Mouse (Mus musculus) G1E (cell line): ENCODE data around the gene Tenm2. TPM values are rescaled to one million over a fixed set of nuclear protein-coding genes. Genes with fewer than 3 reads are reported as not detected.

ENCODE experiments used
- ATAC-seq: 2 replicates; pipeline ENCODE4 v1.8.0; 2016; ENCODE audit warnings: mild to moderate bottlenecking; ENCODE audit not compliant: insufficient number of reproducible peaks, poor library complexity, low FRiP score, severe bottlenecking; ENCODE audit errors: extremely low read depth
- DNase-seq: peaks from one replicate; pipeline ENCODE4 v3.0.0; 2012; ENCODE audit warnings: low spot score
- H3K27me3 ChIP-seq: 2 replicates; pipeline ENCODE4 v1.6.1; 2012; ENCODE audit warnings: mild to moderate bottlenecking, low read length, inconsistent platforms; ENCODE audit not compliant: insufficient read depth
- H3K36me3 ChIP-seq: replicated peaks from 2 replicates; pipeline ENCODE3; 2012; ENCODE audit warnings: mild to moderate bottlenecking, inconsistent platforms
- H3K4me1 ChIP-seq: 2 replicates; pipeline ENCODE4 v1.6.1; 2012; ENCODE audit warnings: low read depth, low read length, inconsistent platforms, mixed read lengths; ENCODE audit not compliant: insufficient read depth
- H3K4me3 ChIP-seq: 2 replicates; pipeline ENCODE4 v1.5.1; 2012; ENCODE audit warnings: low read depth, mild to moderate bottlenecking, inconsistent platforms, low read length, moderate library complexity, mixed read lengths
- H3K9me3 ChIP-seq: replicated peaks from 2 replicates; pipeline ENCODE4 v1.6.1; 2012; ENCODE audit warnings: inconsistent platforms
- CTCF ChIP-seq: IDR thresholded peaks from 2 replicates; pipeline ENCODE4 v1.5.1; 2012; ENCODE audit warnings: low read depth, low read length, inconsistent platforms, mixed read lengths
- GATA1 ChIP-seq: IDR thresholded peaks from 2 replicates; pipeline ENCODE4 v1.6.1; 2012; ENCODE audit warnings: borderline replicate concordance, low read length, inconsistent platforms, mixed read lengths
- GATA2 ChIP-seq: IDR thresholded peaks from 2 replicates; pipeline ENCODE4 v1.6.1; 2012; ENCODE audit warnings: low read depth, low read length, inconsistent platforms, borderline replicate concordance
- POLR2AphosphoS5 ChIP-seq: IDR thresholded peaks from 2 replicates; pipeline ENCODE4 v1.6.1; 2012; ENCODE audit warnings: low read depth, low read length, inconsistent platforms; ENCODE audit not compliant: insufficient replicate concordance
- TAL1 ChIP-seq: conservative IDR thresholded peaks from 2 replicates; pipeline ENCODE4 v1.6.1; 2012; ENCODE audit warnings: low read depth, low read length, inconsistent platforms, mixed read lengths
- polyA plus RNA-seq: library from polyadenylated mRNA; stranded (reverse); fragments of >175 nt; gene quantifications from 2 replicates; pipeline ENCODE4 v1.2.3, GENCODE M21; 2012
- total RNA-seq, 2 experiments: library from RNA; stranded (forward) in 1 of 2; stranded (reverse) in 1 of 2; fragments of 200-1000 nt in 1 of 2; fragments of >200 nt in 1 of 2; fragmentation: Nextera tagmentation in 1 of 2; gene quantifications; 2 replicates each; pipeline ENCODE4 v1.2.3; 2014 to 2017

Tenm2 gene
- total and polyA plus RNA-seq, 3 experiments, result 0.44 TPM; not detected in 2

- no peak overlapping the region for H3K4me3 ChIP-seq
- H3K27me3 ChIP-seq, result no peaks in the 10 kb centered on the region
- no peak for TF ChIP-seq GATA1
- TF ChIP-seq GATA2, result no peak
- no peak for TF ChIP-seq POLR2AphosphoS5
- no peak for TF ChIP-seq CTCF
- no peak for TF ChIP-seq TAL1
- ATAC-seq, result no peak
- H3K4me1 ChIP-seq, result no peaks in the 10 kb centered on the region
- H3K9me3 ChIP-seq, result no peaks in the 10 kb centered on the region
- no peak for DNase-seq
- no peaks in the 10 kb centered on the region for H3K36me3 ChIP-seq
Observed at GRCm38 (mm10) chr11:36893061-36893460, 342.7 kb downstream of the Tenm2 start.

DNA sequence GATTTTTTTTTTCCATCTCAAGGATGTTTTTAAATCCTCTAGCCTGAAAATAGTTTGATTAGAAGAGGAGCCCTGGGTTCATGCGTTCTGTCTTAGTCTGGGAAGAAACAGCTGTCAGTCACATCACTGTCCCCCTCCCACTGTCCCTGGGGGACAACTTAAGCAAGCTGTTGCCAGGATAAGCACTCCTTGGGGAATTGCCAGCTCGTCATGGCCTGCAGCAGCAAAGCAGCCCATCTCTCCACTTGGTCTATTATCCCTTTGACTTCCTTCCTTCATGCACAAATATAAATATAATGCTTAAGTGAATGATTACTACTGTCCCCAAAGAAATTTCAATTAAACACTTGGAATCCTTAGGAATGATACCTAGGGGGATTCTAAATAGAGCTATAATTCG is 344.7 kb downstream of the Tenm2 start:
- H3K9me3 ChIP-seq, result no peaks in the 10 kb centered on the region
- DNase-seq, result no peak
- no peaks in the 10 kb centered on the region for H3K36me3 ChIP-seq
- no peaks in the 10 kb centered on the region for H3K27me3 ChIP-seq
- H3K4me1 ChIP-seq, result no peaks in the 10 kb centered on the region
- no peak for TF ChIP-seq GATA1
- TF ChIP-seq GATA2, result no peak
- no peak for TF ChIP-seq TAL1
- no peak for TF ChIP-seq POLR2AphosphoS5
- TF ChIP-seq CTCF, result no peak
- H3K4me3 ChIP-seq, result no peak overlapping the region
- no peak for ATAC-seq

DNA sequence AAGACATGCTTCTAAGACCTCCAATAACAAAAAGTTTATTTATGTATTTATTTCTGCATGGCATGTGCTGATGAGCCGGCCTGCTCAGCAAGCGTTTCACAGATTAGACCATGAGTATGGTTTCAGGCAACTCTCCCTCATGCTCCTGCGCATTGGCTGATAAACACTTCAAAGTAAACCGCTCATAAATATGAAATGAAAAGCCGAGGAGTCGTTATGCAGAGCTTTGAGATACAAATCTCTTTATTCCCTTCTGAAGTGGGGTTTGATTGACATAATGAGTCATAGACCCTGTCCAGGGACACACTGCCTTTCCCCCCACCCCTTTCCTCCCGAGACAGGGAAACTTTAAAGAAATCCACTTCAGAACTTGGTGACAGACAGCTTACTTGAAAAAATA is 348.3 kb downstream of the Tenm2 start:
- Histone ChIP-seq H3K4me1 (no peaks in the 10 kb centered on the region), H3K36me3 (no peaks in the 10 kb centered on the region), H3K4me3 (no peak overlapping the region), H3K27me3 (no peaks in the 10 kb centered on the region), H3K9me3 (no peaks in the 10 kb centered on the region)
- TF ChIP-seq GATA2 (no peak), CTCF (no peak), GATA1 (no peak), TAL1 (no peak), POLR2AphosphoS5 (no peak)
- ATAC-seq (no peak), DNase-seq (no peak)

DNA sequence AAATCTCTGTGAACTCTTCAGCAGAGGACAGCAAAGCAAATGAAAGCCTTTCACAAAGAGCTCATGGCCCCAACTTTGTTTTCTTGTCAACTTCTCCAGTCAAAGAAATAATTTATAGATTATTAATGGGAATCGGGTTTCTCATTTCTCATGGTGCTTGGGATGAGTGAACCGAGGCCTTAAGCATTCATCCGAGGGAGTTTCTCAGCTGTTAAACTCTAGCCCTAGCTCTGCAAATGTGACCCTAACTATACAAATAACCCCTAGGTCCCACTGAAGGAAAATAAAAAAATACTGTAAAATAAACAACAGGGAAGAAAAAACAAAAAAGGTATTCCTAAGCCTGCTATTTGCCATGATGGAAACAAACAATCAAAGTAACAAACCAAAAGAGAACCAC is 349.6 kb downstream of the Tenm2 start:
- Histone ChIP-seq H3K4me1 (no peaks in the 10 kb centered on the region), H3K9me3 (no peaks in the 10 kb centered on the region)
- ATAC-seq, result no peak

GRCm38 (mm10) chr11:36872961-36873360 is 362.8 kb downstream of the Tenm2 start:
- TF ChIP-seq GATA1 (no peak), POLR2AphosphoS5 (no peak), CTCF (no peak), TAL1 (no peak), GATA2 (no peak)
- H3K4me3 ChIP-seq, result no peak overlapping the region
- DNase-seq, result no peak
- H3K4me1 ChIP-seq, result no peaks in the 10 kb centered on the region
- H3K9me3 ChIP-seq, result no peaks in the 10 kb centered on the region
- H3K27me3 ChIP-seq, result no peaks in the 10 kb centered on the region
- H3K36me3 ChIP-seq, result no peaks in the 10 kb centered on the region
- no peak for ATAC-seq

More for the DNA sequence above, 349.6 kb downstream of the Tenm2 start:
- no peak for DNase-seq
- H3K36me3 ChIP-seq, result no peaks in the 10 kb centered on the region
- no peak for TF ChIP-seq TAL1
- TF ChIP-seq GATA2, result no peak
- no peak for TF ChIP-seq POLR2AphosphoS5
- no peak for TF ChIP-seq CTCF
- TF ChIP-seq GATA1, result no peak
- H3K4me3 ChIP-seq, result no peak overlapping the region
- no peaks in the 10 kb centered on the region for H3K27me3 ChIP-seq

GRCm38 (mm10) chr11:36870548-36870947 is 365.2 kb downstream of the Tenm2 start:
- Histone ChIP-seq H3K9me3 (no peaks in the 10 kb centered on the region), H3K4me1 (no peaks in the 10 kb centered on the region), H3K4me3 (no peak overlapping the region), H3K36me3 (no peaks in the 10 kb centered on the region), H3K27me3 (no peaks in the 10 kb centered on the region)
- TF ChIP-seq GATA2 (no peak), POLR2AphosphoS5 (no peak), TAL1 (no peak), GATA1 (no peak), CTCF (no peak)
- DNase-seq, result no peak
- ATAC-seq, result no peak
